ENCODE assay signal across 15 mouse cellular contexts in the genomic region with DNA sequence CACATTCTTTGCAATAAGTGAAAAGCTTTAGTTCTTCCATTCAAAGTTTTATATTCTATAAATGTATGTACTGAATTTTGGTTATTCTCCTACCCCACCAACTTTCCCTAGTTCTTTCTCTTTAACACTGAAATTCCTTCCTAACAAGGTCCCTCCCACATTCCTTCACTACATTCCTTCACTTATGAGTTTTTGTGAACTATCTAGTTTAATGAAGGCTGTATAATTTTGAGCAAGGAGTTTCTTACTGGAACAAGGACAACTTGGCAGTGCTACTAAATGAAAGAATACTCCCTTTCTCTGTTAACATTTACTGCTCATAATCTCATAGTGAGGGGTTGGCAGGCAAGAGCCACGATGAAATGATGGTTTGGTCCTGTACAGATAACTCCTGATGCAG.
"Had no signal": no experiment of that assay in that cellular context is flagged by ENCODE, and none has a peak within 500 bp of the region (broad histone marks: within the 10 kb centered on the region; RNA-seq: fewer than 3 reads in every experiment).

No protein-coding gene starts in this region.

- H3K27me3 ChIP-seq: neural tube, embryonic 13.5 days; neural tube, embryonic 15.5 days; stomach, embryonic 15.5 days had no signal

- H3K4me2 ChIP-seq: neural tube, embryonic 13.5 days; neural tube, embryonic 15.5 days; stomach, embryonic 15.5 days had no signal

- H3K36me3 ChIP-seq: neural tube, embryonic 13.5 days; neural tube, embryonic 15.5 days; stomach, embryonic 15.5 days had no signal

- H3K4me1 ChIP-seq: neural tube, embryonic 13.5 days; neural tube, embryonic 15.5 days; stomach, embryonic 15.5 days had no signal

- DNase-seq: retina, postnatal 1 day; right cerebral cortex, adult 18-20 months; right cerebral cortex, postnatal 14 days; right cerebral cortex, postnatal 4 days; spleen, adult 18-20 months; thymus, adult 18-20 months; thymus, adult 2 months; thymus, postnatal 14 days; thymus, postnatal 25 days; thymus, postnatal 36 days; thymus, postnatal 4 days had no signal

- H3K27ac ChIP-seq: neural tube, embryonic 13.5 days; neural tube, embryonic 15.5 days; stomach, embryonic 15.5 days; stomach, postnatal 0 days had no signal

- H3K9me3 ChIP-seq: neural tube, embryonic 13.5 days; neural tube, embryonic 15.5 days; stomach, embryonic 15.5 days had no signal

- H3K4me3 ChIP-seq: neural tube, embryonic 13.5 days; neural tube, embryonic 15.5 days; stomach, embryonic 15.5 days had no signal

- H3K9ac ChIP-seq: neural tube, embryonic 13.5 days; neural tube, embryonic 15.5 days; stomach, embryonic 15.5 days had no signal
